Mouse (Mus musculus) heart, adult 9 months (tissue): Measurements from ENCODE around the gene Mlh3.
"Not testable (repeated sequence)": the region's sequence is repeated elsewhere in the genome, so short reads cannot be mapped to it uniquely, and the experiment has no call there.

Source experiments
- DNase-seq, 2 experiments: peaks; one replicate each; pipeline ENCODE4 v3.0.0; 2022; ENCODE audit warnings: low spot score in 2 of 2

Mlh3 gene

GRCm38 (mm10) chr12:85270319-85270718 is at the start of gene Mlh3:
Mlh3 (minus strand) TSS chr12:85270599.
- DNase-seq, result peak; percentile 81

DNA sequence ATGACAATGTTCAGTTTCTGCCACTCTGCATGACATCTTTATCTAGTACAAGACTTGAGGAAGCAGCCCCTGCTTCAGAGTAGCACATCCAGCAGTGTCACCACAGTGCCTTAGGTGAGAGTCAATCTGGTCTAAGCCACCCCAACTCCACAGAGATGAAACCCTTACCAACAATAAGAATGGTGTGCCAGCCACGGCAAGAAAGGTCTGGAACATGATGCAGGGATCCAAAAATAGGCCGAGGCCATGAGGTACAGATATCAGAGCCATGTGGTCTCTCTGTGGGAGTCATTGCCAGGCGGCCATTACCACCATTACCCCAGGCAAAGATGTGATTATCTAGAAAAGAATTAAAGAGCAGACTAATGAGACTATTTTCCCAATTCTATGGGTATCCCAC is 38.3 kb upstream of the Mlh3 start:
- DNase-seq, result peak in 1 of 2 experiments; percentile 27

GRCm38 (mm10) chr12:85305247-85305892 is 35.0 kb upstream of the Mlh3 start:
- DNase-seq, result peak; percentile 64 to 87

DNA sequence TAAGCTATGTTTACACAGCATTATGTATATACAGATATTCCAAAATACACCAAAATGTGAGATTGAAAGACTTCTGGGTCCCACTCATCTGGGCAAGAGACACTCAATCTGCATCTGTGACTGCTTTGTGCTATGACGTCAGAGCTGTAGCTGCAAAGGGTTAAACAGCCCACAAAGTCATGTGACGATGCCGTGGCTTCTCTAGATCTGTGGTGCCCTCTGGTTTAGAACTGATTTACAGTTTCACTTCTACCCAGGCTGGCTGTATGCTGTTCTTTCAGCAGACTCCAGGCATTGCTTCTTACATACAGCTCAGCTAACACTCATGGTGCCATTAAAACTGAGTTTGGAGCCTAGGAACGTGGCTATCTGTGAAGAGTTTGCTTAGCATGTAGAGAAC is 34.3 kb upstream of the Mlh3 start:
- DNase-seq, result no peak

DNA sequence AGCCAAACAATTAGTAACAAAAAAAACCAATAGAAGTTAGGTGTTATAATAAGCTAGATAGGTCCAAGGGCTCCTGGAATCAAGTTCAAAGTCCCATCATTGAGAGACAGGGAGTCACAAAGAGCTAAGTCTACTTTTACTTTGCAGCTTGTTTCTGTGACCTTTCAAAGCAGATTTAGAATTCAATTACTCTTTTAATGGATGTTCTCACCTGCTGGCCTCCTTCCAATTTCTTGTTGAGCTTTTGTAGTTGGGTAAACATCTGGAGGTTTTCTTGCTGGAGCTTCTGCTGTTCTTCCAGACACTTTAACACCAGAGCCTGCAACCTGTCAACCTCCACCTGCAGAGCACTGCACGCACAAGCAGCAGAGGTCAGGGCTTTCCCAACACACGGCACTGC is 32.9 kb upstream of the Mlh3 start:
- no peak for DNase-seq

DNA sequence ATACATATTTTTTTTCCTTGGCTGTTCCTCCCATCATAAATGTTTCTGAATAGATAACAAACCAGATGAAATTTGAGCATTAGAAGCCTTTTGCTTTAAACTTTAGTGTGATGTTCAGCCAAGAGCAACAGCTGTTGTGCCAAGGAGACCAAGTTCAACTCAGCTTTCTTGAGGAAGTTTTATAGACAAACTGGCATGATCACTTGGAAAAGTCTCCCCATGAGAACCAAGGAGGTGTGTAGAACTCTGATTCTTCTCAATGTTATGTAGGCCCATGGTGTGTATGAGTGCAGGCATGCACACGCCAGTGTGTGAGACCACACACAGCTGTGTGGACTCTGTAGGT is 28.4 kb upstream of the Mlh3 start:
- no peak for DNase-seq

- DNase-seq, result no peak
These were observed 27.9 kb upstream of the Mlh3 start for GRCm38 (mm10) chr12:85298127-85298834.

DNA sequence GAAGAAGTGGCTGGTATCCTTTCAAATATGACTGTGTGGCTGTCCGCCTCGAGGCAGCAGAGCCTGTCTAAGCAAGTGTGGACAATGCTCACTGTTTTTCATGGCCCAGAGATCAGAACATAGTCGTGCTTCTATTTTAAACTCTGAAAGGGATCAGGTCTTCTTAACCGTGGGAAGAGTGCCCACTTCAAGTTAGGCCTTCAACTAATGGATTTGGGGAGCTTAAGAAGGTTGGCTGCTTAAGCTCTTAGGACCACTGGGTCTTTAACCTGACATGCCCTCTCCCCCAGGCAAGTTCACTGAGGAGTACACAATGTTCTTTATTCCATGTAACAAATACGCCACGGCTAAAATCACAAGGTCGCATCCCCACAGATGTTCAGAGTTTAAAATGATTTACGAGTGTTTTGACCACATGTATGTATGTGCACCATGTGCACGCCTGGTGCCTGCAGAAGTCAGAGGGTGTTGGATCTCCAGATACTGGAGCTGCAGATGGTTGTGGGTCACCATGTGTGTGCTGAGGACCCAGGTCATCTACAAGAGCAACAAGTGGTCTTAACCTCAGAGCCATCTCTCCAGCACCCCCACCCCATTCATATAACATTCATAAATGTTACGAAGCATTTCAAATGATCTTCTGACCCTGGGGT is 27.1 kb upstream of the Mlh3 start:
- DNase-seq, result no peak

DNA sequence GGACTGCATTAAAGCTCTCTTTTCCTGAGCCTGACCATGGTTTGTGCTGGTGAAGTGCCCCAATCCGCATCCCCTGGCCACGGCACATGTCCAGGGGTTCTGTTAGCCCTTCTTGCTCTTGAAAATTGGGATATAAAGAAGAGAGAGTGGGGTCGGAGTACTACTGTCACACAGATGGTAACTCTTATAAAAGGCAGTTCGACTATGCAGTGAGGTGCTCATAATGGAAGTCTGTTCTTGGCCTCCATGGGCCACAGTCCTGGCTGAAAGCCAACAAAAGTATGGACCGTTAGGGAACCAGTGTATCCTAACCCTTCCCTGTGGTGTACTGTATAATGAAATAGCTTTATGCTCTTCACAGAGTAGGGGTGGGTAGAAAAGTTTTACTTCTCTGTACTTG is 26.5 kb upstream of the Mlh3 start:
- no peak for DNase-seq

DNA sequence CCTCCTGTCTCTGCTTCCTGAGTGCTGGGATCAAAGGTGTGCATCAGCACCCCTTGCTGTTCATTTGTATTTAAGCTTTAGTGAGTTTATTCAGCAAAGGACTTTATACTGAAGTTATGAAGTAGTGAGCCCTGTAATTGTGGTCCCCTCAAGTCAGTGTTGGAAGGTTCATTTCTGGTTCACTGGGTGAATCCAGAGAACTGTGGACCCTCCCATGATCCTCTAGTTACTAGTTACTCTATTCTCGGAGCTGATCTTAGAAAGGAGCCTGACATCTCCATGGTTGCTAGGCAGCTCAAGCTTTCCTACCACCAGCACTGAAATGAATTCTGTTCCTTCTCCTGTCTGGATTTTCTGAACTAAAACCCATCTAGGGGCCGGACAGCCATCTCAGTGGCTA is 25.1 kb upstream of the Mlh3 start:
- DNase-seq, result no peak

- no peak for DNase-seq
These were observed 22.5 kb upstream of the Mlh3 start for GRCm38 (mm10) chr12:85292906-85293305.

- no peak for DNase-seq
These were observed 21.9 kb upstream of the Mlh3 start for GRCm38 (mm10) chr12:85292288-85292687.

- no peak for DNase-seq
These were observed 21.1 kb upstream of the Mlh3 start for GRCm38 (mm10) chr12:85291541-85291940.

DNA sequence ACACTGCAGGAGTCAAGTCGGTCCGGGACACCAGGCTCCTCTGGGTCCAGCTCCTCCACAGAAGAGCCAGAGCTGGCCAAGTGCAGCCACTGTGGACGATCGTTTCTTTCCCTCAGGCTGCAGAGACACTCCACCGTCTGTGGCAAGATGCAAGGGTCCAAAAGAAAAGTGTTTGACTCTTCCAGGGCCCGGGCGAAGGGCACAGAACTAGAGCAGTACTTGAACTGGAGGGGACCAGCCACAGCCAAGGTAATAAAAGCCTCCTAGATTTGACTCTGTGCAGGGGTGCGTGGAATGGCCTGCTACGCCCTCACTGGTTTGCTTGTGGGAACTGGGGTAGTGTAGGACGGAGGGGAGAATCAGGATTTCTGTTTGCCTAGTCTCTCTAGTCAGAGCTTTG is 20.2 kb upstream of the Mlh3 start:
- no peak for DNase-seq

GRCm38 (mm10) chr12:85289157-85290000 is 19.0 kb upstream of the Mlh3 start:
- peak in 1 of 2 experiments; percentile 38 for DNase-seq

GRCm38 (mm10) chr12:85288486-85289156 is 18.2 kb upstream of the Mlh3 start, which contains the start of gene Zc2hc1c:
Zc2hc1c (plus strand) TSS chr12:85288591.
- DNase-seq, result peak; percentile 93 to 94

GRCm38 (mm10) chr12:85287809-85288485 is 17.5 kb upstream of the Mlh3 start, which contains the start of gene Acyp1:
Acyp1 (minus strand) TSS chr12:85288438.
- DNase-seq, result peak; percentile 64 to 71

DNA sequence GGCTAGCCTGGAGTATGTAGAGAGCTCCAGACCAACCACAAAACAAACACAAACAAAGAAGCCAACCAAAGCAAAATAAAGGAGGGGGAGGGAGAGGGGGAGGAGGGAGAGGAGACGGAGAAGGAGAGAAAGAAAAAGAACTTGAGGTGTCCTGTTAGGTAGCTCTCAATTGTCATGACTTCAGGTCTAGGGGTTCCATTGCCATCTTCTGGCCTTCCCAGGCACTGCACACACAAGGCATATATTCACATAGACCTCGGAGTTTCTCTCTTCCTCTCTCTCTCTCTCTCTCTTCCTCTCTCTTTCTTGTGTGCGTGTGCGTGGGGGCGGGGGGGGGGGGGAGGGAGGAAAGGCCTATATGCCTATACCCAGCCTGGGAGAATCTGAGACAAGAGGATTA is 16.5 kb upstream of the Mlh3 start:
- no peak for DNase-seq

DNA sequence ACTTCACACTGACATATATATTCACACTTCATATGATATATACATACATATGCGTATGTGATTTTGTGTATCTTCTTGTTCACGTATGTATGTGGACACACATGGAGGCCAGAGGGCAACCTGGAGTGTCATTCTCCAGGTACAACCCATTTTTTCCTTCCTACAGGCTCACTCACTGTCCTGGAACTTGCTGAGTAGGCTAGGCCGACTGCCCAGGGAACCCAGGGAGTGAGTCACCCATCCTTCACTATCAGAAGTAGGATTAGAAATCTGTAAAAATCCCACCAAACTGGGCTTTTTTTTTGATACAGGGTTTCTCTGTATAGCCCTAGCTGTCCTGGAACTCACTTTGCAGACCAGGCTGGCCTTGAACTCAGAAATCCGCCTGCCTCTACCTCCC is 14.6 kb upstream of the Mlh3 start:
- DNase-seq, result no peak

- DNase-seq, result no peak
These were observed 13.9 kb upstream of the Mlh3 start for GRCm38 (mm10) chr12:85284331-85284730.

DNA sequence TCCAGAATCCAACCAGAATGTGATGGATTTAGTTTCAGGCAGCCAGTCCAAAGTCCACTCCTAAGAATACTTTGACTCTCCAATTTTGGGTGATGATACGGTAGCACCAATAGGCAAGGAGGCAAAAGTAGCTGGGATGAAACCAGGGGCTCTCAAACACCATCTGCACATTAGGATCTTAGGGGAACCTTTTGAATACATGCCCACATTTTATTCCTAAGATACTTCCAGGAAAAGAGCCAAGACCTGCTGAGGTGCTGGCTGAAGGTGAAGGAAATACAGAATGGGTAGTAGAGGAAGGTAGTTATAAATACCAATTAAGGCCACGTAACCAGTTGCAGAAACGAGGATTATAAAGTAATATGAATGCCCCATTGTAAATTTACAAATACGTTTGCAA is 11.4 kb upstream of the Mlh3 start:
- not testable (repeated sequence) for DNase-seq
